Mouse (Mus musculus) kidney, embryonic 15.5 days (tissue): ENCODE measurements at regions not wholly inside any gene's neighbourhood (a gene's known extent, or its start where the extent isn't known, plus 50 kb on each side); places are given as distances from the start of the nearest gene placed in this dataset.

Source experiments
- ATAC-seq: fragments of 200-750 bp; cut with Nextera tagmentation; replicated peaks from 2 replicates; pipeline ENCODE4 v1.8.0; 2017; ENCODE audit warnings: moderate TSS enrichment; ENCODE audit not compliant: low FRiP score
- H3K27ac ChIP-seq: fragments of 300-500 bp; sonication (generic); 2 replicates; pipeline ENCODE4 v1.5.1; 2015; ENCODE audit warnings: mild to moderate bottlenecking, inconsistent platforms
- H3K27me3 ChIP-seq: fragments of 300-500 bp; sonication (generic); 2 replicates; pipeline ENCODE4 v1.6.1; 2015; ENCODE audit warnings: inconsistent platforms
- H3K36me3 ChIP-seq: fragments of 300-500 bp; sonication (generic); 2 replicates; pipeline ENCODE4 v1.6.1; 2015; ENCODE audit warnings: inconsistent platforms
- H3K4me1 ChIP-seq: fragments of 300-500 bp; sonication (generic); 2 replicates; pipeline ENCODE4 v1.6.1; 2015; ENCODE audit warnings: inconsistent platforms
- H3K4me2 ChIP-seq: fragments of 300-500 bp; sonication (generic); 2 replicates; pipeline ENCODE4 v1.6.1; 2015; ENCODE audit warnings: moderate library complexity, mild to moderate bottlenecking, inconsistent platforms
- H3K4me3 ChIP-seq: fragments of 300-500 bp; sonication (generic); replicated peaks from 2 replicates; pipeline ENCODE4 v1.5.1; 2015; ENCODE audit warnings: mild to moderate bottlenecking, inconsistent platforms
- H3K9ac ChIP-seq: fragments of 300-500 bp; sonication (generic); 2 replicates; pipeline ENCODE4 v1.6.1; 2015; ENCODE audit warnings: mild to moderate bottlenecking, inconsistent platforms
- H3K9me3 ChIP-seq: fragments of 300-500 bp; sonication (generic); replicated peaks from 2 replicates; pipeline ENCODE4 v1.6.1; 2016; ENCODE audit warnings: inconsistent platforms
- WGBS: fragments of 180-500 bp; shearing (Covaris S2); methylation state at CpG from one replicate; pipeline ENCODE4 v1.1.7; 2015; ENCODE audit warnings: mixed read lengths; 5-methylcytosine and 5-hydroxymethylcytosine counted together

DNA sequence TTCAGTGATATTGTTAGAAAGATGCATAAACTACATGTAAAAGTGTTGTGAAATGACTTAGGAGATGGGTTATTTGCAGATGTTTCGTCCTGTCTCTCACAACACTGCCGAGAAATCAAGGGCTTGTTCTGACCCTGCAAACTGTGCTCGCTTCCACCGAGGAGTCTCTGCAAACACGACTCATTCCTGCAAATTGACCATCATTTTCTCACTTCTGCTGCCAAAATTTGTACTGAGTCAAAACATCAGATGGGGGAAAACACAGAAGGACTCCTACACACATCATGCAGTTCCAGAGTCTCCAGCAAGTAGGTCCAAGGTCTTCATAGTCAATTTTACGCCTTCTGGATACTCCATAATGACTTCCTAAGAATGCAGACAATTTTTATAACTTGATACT lies 109.9 kb upstream of the Qrfpr start:
- Histone ChIP-seq H3K36me3 (no peaks in the 10 kb centered on the region), H3K27ac (no peak overlapping the region), H3K9ac (no peak overlapping the region), H3K4me1 (no peaks in the 10 kb centered on the region), H3K4me3 (no peak overlapping the region), H3K27me3 (no peaks in the 10 kb centered on the region), H3K4me2 (no peak overlapping the region), H3K9me3 (no peaks in the 10 kb centered on the region)
- 88% methylated on average over 6 of the region's 6 CpGs for WGBS
- no peak for ATAC-seq

DNA sequence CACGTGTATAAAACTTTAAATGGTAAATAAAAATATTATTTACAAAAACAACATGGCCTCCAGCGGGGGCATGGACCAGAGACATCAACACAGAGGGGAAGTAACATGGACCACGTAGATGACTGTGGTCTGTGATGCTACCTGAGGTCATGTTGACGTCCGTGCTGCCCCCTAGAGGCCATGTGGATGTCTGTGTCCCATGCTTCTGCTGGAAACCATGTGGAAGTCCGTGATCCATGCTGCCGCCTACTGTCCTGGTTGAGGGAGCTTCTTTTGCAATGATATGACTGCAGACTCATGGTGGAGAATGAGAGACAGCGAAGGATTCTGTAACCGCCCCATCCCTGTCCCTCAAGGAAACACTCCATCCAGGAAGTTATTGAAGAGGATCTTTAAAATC lies 108.5 kb upstream of the Qrfpr start:
- Histone ChIP-seq H3K9me3 (no peaks in the 10 kb centered on the region), H3K9ac (no peak overlapping the region), H3K27ac (no peak overlapping the region), H3K27me3 (no peaks in the 10 kb centered on the region), H3K4me3 (no peak overlapping the region), H3K36me3 (no peaks in the 10 kb centered on the region), H3K4me2 (no peak overlapping the region), H3K4me1 (no peaks in the 10 kb centered on the region)
- 43% methylated on average over 9 of the region's 9 CpGs for WGBS
- ATAC-seq = no peak

DNA sequence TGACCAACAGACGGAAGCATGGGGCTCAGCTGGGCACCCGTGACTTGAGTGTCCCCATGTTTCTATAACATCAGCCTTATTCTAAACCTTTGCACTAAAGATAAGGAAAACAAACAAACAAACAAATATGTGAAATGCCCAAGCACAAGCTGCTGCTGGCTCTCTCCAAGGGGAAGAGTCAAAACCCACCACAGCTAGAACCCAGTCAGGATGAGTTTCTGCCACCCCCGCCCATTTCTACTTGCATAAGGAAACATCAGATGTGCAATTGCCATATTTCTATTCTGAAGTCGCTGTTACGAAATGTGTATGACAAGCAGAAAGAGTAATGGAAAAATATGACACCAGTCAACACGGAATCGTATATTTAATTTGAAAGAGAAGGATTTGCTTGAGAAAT lies 107.5 kb upstream of the Qrfpr start:
- no peaks in the 10 kb centered on the region for H3K9me3 ChIP-seq
- H3K27ac ChIP-seq = no peak overlapping the region
- no peak overlapping the region for H3K4me2 ChIP-seq
- H3K9ac ChIP-seq = no peak overlapping the region
- no peak for ATAC-seq
- no peaks in the 10 kb centered on the region for H3K27me3 ChIP-seq
- no peaks in the 10 kb centered on the region for H3K36me3 ChIP-seq
- 84% methylated on average over 7 of the region's 7 CpGs for WGBS
- H3K4me1 ChIP-seq = no peaks in the 10 kb centered on the region
- H3K4me3 ChIP-seq = no peak overlapping the region

DNA sequence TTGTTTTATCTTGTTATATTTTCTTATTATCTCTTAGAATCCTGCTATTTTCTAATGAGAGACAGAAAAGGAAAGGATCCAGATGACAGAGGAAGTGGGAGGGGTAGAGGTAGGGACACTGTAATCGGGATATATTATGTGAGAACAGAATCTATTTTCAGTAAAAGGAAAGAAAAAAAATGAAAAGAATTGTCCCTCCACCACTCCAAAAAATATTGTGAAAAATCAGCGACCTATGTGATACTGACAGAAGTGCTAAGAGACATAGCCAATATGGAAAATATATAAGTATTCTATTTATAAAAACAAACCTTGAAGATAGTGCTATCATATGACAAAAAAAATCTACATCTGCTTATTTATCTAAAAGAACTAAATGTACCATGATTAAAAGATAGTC lies 106.8 kb upstream of the Qrfpr start:
- H3K4me2 ChIP-seq = no peak overlapping the region
- H3K4me3 ChIP-seq = no peak overlapping the region
- H3K27me3 ChIP-seq = no peaks in the 10 kb centered on the region
- H3K9ac ChIP-seq = no peak overlapping the region
- H3K9me3 ChIP-seq = no peaks in the 10 kb centered on the region
- H3K36me3 ChIP-seq = no peaks in the 10 kb centered on the region
- no peaks in the 10 kb centered on the region for H3K4me1 ChIP-seq
- H3K27ac ChIP-seq = no peak overlapping the region
- ATAC-seq = no peak
- WGBS = 80% methylated on average over 2 of the region's 2 CpGs

DNA sequence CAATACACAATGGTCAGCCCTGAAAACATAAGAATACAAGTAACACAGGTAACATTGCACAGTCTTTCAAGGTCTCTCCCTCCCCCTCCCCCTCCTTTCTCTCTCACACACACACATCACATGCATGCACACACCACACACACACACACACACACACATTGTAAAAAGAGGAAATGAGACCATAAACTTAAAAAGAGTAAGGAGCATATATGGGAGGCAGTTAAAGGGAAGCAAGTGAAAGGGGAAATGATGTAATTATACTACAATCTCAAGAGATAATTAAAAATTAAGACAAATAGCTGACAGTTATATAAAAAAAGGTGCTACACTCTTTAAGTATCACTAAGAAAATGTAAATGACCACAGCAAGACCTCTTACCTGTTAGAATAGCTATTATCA lies 96.5 kb upstream of the Qrfpr start:
- H3K9me3 ChIP-seq = no peaks in the 10 kb centered on the region
- H3K4me2 ChIP-seq = no peak overlapping the region
- H3K4me3 ChIP-seq = no peak overlapping the region
- no peaks in the 10 kb centered on the region for H3K4me1 ChIP-seq
- no peaks in the 10 kb centered on the region for H3K36me3 ChIP-seq
- no peak overlapping the region for H3K9ac ChIP-seq
- no peak for ATAC-seq
- no peak overlapping the region for H3K27ac ChIP-seq
- no peaks in the 10 kb centered on the region for H3K27me3 ChIP-seq

DNA sequence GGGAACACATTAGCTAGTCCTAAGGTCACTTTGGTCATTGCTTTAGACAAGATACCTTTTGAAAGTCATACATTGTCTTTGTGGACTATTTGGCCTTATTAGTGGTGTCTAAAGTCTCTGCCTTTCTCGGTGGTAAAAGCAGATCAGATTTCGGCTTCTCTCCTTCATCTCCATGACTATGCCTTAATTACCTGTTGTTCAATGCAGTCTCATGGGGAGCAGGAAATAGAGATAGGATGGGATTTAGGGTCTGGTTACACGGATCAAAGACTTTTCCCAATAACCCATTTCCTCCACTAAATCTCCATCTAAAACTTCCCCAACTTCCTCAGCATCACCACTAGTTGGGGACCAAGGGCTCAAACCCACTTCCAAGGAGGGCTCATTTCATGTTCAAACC lies 89.2 kb upstream of the Qrfpr start:
- Histone ChIP-seq H3K9me3 (no peaks in the 10 kb centered on the region), H3K36me3 (no peaks in the 10 kb centered on the region), H3K4me1 (no peaks in the 10 kb centered on the region), H3K27me3 (no peaks in the 10 kb centered on the region), H3K9ac (no peak overlapping the region), H3K4me3 (no peak overlapping the region), H3K4me2 (no peak overlapping the region; the same call in 1 of the 2 replicates), H3K27ac (no peak overlapping the region)
- 9% methylated on average over 3 of the region's 3 CpGs for WGBS
- ATAC-seq = no peak

DNA sequence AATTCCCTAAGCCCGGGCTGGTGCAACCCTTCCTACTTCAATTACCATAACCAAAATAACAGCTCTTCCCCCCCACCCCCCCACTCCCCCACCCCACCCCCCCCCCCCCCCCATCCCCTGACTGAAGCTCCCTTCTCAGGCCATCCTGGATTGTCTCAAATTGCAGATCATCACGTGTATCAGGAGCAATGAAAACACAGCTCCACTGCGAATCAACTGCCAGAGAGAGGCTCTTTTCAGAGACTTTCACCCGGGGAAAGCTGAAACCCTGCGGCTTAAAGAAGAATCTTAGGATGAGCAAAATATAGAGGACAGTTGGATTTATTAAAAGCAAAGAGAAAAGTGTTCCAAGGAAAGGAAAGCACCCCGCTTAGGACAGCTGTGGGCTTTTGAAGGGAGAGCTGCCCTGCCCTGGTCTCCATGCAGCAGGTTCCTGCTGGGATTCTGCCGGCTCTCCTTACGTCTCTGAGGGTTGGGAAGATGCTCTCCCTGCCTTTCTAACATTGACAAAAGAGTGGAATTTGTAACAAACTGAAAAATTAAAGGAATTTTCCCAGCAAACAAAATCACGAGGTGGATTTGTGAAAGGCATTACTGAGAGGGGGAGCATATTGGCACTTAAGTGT lies 88.6 kb upstream of the Qrfpr start:
- H3K9me3 ChIP-seq = no peaks in the 10 kb centered on the region

DNA sequence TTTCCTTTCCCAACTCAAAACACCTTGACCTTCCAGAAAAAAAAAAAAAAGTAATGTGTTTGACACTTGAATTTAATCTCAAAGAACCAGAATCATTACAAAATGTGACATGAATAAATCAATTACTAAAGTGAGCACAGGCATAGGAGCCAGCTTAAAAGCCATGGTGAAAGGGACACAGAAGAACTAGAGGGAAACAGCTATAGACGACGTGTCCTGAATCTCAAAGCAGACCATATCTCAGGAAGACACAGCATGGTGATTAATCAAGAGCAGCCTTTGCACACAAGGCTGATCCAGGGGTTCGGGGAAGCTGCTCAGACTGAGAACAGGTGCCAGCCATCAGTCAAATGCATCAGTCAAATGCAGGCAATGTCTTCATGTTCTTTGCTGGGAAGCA lies 74.7 kb upstream of the Qrfpr start:
- no peaks in the 10 kb centered on the region for H3K4me1 ChIP-seq
- no peak overlapping the region for H3K27ac ChIP-seq
- H3K36me3 ChIP-seq = no peaks in the 10 kb centered on the region
- H3K4me3 ChIP-seq = no peak overlapping the region
- H3K27me3 ChIP-seq = no peaks in the 10 kb centered on the region
- H3K4me2 ChIP-seq = no peak overlapping the region
- no peaks in the 10 kb centered on the region for H3K9me3 ChIP-seq
- no peak overlapping the region for H3K9ac ChIP-seq
- WGBS = 65% methylated on average over 3 of the region's 3 CpGs
- no peak for ATAC-seq

More for the DNA sequence above, 88.6 kb upstream of the Qrfpr start:
- H3K4me2 ChIP-seq = peak overlapping the region; percentile 50
- no peaks in the 10 kb centered on the region for H3K4me1 ChIP-seq
- ATAC-seq = peak; percentile 70; the same call in 1 of the 2 replicates
- H3K27ac ChIP-seq = no peak overlapping the region
- H3K9ac ChIP-seq = no peak overlapping the region
- H3K4me3 ChIP-seq = peak overlapping the region; percentile 12; the same call in 1 of the 2 replicates
- no peaks in the 10 kb centered on the region for H3K27me3 ChIP-seq
- WGBS = 3% methylated on average over 9 of the region's 9 CpGs
- H3K36me3 ChIP-seq = no peaks in the 10 kb centered on the region

DNA sequence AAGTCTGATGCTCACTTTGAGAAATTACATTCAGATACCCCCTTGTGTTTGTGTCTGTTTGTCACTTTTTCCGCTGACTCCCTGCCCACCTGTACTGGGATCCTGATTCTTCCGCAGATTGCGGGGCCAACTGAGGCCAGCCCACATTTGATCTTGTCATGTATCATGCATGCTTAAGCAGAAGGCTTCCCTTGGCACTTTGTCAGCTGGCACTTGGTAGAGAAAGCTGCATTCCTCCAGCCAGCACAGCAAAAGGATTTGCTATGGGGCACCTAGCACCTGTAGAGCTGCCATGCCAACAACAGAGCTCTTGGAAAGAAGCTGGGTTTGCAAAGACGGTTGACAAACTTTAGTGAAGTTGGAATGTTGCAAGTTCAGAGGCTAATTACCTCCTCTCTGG lies 69.9 kb upstream of the Qrfpr start:
- 94% methylated on average over 4 of the region's 4 CpGs for WGBS
- Histone ChIP-seq H3K36me3 (no peaks in the 10 kb centered on the region), H3K9me3 (no peaks in the 10 kb centered on the region), H3K4me2 (no peak overlapping the region), H3K4me1 (no peaks in the 10 kb centered on the region), H3K4me3 (no peak overlapping the region), H3K9ac (no peak overlapping the region), H3K27me3 (no peaks in the 10 kb centered on the region), H3K27ac (no peak overlapping the region)
- ATAC-seq = no peak

DNA sequence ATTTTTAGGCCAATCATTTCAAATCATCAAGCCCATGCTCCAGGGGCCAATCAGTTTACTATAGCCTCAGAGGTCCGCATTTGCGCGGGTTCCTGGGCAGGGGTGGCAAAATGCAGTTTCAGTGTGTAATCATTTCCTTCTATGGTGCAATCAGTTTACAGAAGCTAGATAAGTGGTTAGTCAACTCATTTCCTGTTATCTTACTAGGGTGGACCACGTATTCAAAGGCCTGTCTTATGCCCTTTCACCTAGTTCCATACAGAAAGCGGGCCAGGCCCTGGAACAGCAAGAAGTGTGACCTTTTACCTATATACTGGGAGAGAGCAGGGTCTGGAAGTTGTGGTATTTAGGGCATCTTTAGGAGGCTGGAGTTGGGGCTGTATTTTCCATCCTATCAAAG lies 62.0 kb upstream of the Qrfpr start:
- ATAC-seq = no peak
- Histone ChIP-seq H3K9me3 (no peaks in the 10 kb centered on the region), H3K4me2 (no peak overlapping the region), H3K27ac (no peak overlapping the region), H3K36me3 (no peaks in the 10 kb centered on the region), H3K27me3 (no peaks in the 10 kb centered on the region), H3K4me1 (peaks cover 3% of the 10 kb centered on the region; the same call in 1 of the 2 replicates), H3K4me3 (no peak overlapping the region), H3K9ac (no peak overlapping the region)
- WGBS = 83% methylated on average over 5 of the region's 5 CpGs

DNA sequence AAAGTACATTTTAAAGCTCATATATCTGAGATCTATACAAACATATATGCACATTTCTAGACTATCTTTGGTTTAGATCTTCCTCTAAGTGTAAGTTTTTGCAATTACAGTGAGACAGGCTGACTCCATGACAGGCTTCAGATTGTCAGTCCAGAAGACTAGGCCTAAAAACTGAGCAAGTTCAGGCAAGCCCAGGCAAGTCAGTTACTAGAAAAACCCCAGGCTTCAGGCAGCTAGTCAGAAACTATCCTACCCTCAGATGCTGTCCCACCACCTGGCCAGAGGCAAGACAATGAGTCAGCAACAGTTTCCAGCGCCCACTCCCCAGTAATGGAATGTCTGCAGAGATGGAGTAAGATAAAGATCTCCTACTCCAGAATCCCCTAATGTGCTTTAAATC lies 53.4 kb upstream of the Qrfpr start:
- no peak for ATAC-seq
- Histone ChIP-seq H3K4me3 (no peak overlapping the region), H3K36me3 (no peaks in the 10 kb centered on the region), H3K4me1 (peaks cover 3% of the 10 kb centered on the region; the same call in 1 of the 2 replicates), H3K4me2 (no peak overlapping the region), H3K9me3 (no peaks in the 10 kb centered on the region), H3K27ac (no peak overlapping the region), H3K9ac (no peak overlapping the region), H3K27me3 (no peaks in the 10 kb centered on the region)
- 68% methylated on average over 1 of the region's 1 CpGs for WGBS
